Mouse (Mus musculus) thymus, adult 2 months (tissue): Measurements from ENCODE around the gene Tmed1.
"Not testable (repeated sequence)": the region's sequence is repeated elsewhere in the genome, so short reads cannot be mapped to it uniquely, and the experiment has no call there.

Experiments
- CTCF ChIP-seq: fragments of 200-500 bp; IDR thresholded peaks from 2 replicates; pipeline ENCODE4 v1.5.1; 2012; ENCODE audit warnings: mild to moderate bottlenecking, control low read depth, low read length, moderate library complexity, borderline replicate concordance; ENCODE audit not compliant: control insufficient read depth, poor library complexity, insufficient read depth; ENCODE audit errors: extremely low read depth
- POLR2A ChIP-seq: fragments of 200-500 bp; IDR thresholded peaks from 2 replicates; pipeline ENCODE4 v1.6.1; 2012; ENCODE audit warnings: mild to moderate bottlenecking, low read length, control low read depth, moderate library complexity; ENCODE audit not compliant: control insufficient read depth, poor library complexity, insufficient read depth; ENCODE audit errors: extremely low read depth

- not testable (repeated sequence) for TF ChIP-seq POLR2A, CTCF
These were observed 45.5 kb downstream of the Tmed1 start for GRCm38 (mm10) chr9:21464565-21464928.
